Mouse (Mus musculus) WW6 (cell line): ENCODE measurements around the gene Slc16a10.
"Not testable (repeated sequence)": the region's sequence is repeated elsewhere in the genome, so short reads cannot be mapped to it uniquely, and the experiment has no call there.

Experiments
- DNase-seq: peaks from one replicate; pipeline ENCODE4 v3.0.0-alpha.2; 2013; ENCODE audit warnings: low read depth, low spot score

Slc16a10 gene

DNA sequence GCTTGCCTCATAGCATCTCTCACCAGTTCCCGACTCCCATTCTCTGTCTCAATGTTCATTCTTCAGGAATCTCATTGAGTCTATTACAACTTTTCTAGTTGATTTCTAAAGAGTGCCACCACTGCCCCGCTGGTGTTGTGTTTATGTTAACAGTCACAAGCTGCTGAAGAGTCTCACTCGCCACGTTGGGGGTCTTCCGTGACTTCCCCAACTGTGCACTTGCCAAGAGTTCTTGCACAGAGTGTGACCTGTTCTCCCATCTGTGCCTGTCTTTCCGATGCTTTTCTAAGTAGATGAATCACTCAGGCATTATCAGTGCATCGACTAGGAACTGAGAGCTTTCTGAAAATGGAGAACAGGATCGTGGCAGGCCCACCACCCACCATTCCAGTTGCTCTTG is 114.0 kb downstream of the Slc16a10 start:
- DNase-seq, result no peak

DNA sequence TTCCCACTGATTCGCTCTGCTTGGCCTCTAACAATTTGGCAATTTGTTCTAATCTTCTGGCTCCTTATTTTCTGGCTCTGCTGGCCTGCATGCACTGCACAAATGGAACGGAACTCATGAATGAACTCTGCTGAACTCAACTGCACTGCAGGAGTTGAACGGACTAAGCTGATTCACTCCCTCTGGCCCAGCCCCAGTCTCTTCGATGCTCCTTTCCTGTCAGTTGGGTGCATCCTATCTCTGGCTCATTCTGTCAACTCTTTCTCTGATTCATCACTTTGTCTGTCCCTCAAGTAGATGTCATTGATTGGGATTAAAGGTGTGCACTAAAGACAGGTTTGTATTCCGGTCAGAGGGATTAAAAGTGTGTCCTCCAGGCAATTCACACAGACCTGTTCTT is 115.5 kb downstream of the Slc16a10 start:
- DNase-seq, result no peak

DNA sequence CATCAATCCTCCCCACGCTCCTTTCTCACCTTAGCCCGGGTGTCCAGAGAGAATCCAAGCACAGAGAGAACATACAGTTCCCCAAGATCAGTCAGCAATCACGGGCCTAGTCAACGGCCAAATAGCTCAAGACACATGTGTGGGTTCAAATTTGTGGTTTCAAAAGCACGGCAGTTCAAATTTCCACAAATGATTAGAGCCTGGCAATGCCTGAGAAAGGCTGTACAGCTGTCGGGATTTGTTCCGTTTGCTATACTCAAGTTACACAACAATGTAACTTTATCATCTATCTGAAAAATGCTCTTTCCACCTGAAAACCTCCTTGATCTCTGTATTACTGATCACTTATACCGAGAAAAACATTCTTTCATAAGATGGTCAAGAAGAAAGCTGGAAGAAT is 116.5 kb downstream of the Slc16a10 start:
- no peak for DNase-seq

DNA sequence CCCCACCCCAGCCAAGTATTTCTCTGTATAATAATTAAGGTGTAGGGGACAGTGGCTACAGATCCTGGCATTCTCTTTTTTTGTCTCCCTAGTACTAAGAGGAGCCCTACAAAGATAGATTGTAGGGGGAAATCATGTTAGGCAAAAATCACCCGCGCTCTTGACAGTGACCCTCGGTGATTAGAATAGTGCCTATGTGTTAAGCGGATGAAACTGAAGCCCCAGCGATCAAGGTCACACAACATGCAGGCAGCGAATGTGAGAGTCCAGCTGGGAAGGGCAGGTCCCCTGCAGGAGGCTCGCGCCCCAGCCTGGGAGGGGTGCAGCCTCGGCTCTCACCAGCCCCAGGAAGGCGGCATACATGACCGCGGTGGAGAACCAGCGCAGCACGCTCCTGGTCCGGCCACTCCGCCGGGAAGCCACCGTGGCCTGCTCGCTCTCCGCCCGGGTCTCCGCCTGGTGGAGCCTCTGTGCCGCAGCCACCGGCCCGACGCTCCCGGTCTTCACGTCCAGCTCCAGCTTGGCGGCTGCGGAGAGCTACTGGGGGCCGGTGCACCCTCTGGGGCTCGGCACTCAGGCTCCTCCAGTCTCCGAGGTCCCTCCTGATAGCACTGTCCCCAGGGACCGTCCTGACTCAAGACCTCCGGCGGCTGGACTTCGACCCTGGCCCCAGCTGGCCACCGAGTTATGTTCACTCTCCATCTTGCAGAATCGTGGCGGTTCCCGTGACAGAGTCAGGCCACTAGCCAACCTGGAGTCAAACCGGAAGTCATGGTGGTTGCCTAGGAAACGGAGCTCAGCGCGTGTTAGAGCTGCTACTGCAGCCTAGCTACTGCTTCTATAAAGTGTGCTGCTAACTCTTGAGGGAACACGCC is 117.3 kb downstream of the Slc16a10 start, which contains the start of gene Mfsd4b1:
Mfsd4b1 (minus strand) TSS at position 715 of the 875 bp plus-strand sequence.
- peak; percentile 60 for DNase-seq

DNA sequence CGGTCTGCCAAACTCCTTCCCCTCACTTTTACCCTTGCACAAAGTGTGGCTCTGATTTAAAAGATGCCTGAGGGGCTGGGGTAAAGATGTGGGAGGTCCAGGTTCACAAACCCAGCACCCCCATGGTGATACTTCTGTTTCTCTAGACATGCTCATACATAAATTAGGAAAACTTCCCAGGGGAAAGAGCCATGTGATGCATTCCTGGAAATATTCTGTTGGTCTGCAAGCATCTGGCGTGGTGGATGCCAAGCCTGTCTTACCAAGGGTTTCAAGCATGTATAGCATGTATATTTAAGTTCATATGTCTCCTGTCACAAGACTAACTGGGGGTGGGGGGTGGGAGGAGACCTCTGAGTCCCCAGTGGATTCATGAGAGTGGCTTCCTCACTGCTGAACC is 121.7 kb downstream of the Slc16a10 start:
- DNase-seq, result no peak

DNA sequence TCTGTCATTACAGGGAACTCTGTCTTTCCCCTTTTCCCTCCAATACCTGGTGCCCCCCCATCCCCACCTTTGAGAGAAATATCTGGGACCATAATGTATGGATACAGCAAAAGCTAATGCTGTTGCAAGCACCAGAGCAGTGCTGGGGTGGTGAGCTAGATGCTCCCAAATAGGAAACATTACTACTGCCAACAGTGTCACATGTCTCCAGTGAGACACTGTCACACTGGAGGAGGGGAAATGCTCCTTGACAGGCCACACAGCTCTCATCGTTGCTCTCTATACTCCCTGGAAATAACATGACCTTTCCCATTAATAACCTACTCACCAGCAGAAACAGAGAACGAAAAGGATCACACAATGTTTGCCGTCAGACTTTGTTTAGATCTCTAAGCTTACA is 122.6 kb downstream of the Slc16a10 start:
- no peak for DNase-seq

DNA sequence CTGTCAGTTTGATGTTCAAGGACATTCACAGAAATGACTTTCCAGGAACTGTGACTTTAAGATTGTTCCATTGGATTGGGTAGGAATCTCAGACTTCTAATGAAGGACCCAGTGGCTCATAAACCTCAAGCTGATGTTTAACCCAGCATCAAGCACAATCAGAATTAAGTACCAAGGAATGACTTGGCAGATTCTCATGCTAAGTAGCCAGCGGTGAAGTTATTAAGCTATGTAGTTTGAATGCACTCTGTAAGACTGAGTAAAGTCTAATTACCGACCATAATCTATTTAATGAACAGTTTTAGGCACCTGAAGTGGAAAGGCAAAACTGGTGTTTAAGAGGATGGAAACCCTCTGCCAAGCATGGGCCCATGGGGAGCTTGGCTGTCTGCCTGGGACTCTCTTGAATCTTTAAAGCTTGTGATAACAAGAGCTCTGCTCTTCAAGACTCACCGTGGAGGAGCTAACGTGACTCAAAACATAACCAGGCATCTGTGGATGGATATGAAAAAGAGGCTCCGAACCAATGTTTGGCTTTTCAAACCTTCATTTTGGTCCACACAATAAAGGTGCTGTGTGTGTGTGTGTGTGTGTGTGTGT is 123.7 kb downstream of the Slc16a10 start:
- DNase-seq, result no peak

DNA sequence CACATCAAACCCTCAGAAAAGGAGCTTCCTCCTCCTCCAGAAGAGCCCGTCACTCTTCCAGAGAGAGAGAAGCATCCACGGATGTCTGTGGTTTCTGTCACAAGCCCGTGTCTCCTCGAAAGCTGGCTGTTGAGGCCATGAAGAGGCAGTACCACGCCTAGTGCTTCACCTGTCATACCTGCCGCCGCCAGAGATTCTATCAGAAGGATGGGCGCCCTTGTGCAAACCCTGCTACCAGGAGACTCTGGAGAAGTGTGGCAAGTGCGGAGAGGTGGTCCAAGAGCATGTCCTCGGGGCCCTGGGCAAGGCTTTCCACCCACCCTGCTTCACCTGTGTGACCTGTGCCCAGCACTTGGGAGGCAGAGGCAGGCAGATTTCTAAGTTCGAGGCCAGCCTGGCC is 132.5 kb downstream of the Slc16a10 start:
- DNase-seq, result no peak

DNA sequence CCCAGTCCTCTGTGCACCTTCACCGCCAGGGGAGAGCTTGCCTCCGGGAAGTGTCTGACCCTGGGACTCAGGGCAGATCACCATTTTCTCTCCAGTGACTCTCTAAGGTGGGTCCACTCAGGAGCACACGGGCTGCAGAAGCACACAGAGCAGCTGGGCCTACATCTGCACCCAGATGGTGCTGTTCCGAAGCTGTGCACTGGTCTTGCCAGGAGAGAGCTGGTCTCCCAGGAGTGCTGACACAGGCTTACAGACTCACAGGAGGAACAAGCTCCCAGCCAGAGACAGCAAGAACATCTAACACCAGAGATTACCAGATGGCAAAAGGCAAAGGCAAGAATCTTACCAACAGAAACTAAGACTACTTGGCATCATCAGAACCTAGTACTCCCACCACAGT is 133.2 kb downstream of the Slc16a10 start:
- not testable (repeated sequence) for DNase-seq

DNA sequence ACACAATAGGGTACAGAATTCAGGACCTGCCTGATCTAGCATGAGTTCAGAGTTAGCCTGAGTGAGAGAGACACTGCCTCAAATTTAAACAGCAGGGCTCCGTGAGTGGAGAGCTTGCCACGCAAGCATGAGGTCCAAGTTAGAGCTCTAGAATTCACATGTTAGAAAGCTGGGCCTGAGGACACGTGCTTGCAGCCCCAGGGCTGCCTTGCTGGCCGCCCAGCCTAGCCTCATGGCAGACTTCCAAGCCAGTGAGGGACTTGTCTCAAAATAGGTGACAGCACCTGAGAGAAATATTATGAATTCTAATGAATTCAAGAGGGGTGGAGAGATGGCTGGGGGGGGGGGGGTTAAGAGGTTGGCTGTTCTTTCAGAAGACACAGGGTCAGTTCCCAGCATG is 134.1 kb downstream of the Slc16a10 start:
- no peak for DNase-seq

DNA sequence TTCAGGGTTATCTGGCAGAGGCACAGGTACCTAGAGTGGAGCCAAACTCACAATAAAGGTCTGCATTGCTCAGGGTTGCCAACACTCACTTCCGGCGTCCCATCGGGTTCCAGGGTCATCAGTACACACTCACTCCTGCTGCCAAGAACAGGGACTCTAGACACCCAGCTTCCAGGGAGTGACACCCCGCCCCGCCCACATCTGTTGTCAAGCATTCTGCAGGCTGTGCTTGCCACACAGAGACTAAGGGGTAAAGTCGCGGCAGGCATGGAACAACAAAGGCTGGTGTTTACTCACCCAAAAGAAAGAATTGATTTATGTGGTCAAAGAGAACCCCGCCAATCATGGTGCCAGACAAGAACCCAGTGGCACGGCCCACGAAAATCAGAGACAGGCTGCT is 135.1 kb downstream of the Slc16a10 start:
- DNase-seq, result no peak

DNA sequence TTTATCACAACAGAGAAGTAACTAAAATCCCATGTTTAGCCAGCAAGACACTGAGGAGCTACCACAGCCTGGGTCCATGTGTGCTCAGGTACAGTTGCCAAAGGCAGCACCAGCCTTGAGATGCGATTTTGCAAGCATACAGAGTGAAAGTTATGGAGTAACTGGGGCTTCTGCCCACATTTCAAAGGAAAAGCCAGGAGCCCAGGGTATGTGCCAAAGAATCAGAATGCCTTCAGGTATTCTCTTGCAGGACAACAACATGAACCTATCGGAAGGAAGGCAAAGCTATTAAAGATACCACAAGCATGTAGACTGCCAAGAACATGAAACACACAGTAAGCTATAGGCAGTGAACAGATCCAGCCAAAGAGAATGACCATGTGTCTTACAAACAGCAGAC is 141.3 kb downstream of the Slc16a10 start:
- no peak for DNase-seq

DNA sequence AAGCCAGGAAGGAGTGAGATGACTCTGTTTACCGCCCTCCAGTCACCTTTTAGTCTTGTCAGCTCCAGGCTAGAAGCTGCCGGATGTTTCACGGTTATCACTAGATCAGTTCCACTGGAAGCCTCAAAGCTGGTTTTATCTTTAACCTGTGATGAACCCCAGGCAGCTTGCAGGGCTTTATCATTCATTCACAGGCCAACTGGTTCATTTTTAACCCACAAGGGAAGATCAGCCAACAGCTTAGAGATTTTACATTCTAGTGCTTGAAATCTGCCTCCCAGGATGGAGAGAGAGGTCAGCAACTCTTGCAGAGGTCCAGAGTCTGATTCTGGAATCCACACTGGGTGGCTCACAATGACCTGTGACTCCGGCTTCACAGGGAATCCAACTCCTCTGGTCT is 150.9 kb downstream of the Slc16a10 start:
- DNase-seq, result no peak

DNA sequence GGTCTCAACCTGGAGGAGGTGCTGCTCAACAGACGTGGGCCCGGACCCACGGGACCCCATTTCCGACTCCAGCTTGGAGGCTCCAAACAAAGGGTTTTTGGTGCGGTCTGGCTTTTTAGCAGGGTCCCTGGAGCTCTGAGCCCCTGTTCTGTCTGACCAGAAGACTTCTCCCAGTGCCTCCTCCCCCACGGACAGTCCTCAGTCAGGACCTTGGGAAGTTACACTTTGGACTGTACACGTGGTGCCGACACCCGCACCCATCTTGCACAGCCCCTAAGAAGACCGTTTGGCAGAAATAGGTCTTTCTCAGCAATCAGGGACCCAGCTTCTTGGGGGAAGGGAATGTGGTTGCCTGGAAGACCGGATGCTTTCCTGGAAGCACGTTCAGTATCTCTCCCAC is 155.6 kb downstream of the Slc16a10 start, which contains the start of gene Mfsd4b5:
Mfsd4b5 (minus strand) TSS at position 181 of the 400 bp plus-strand sequence.
- no peak for DNase-seq
